Mouse (Mus musculus) cortical plate, adult 2 months (tissue): ENCODE measurements around the gene Gypa.

Source experiments
- CTCF ChIP-seq: fragments of 200-500 bp; IDR thresholded peaks from 2 replicates; pipeline ENCODE4 v1.5.1; 2011; ENCODE audit warnings: mild to moderate bottlenecking, control low read depth, low read length; ENCODE audit not compliant: insufficient read depth; ENCODE audit errors: extremely low read depth
- POLR2A ChIP-seq: fragments of 200-500 bp; IDR thresholded peaks from 2 replicates; pipeline ENCODE4 v1.6.1; 2011; ENCODE audit warnings: mild to moderate bottlenecking, low read length, control low read depth; ENCODE audit not compliant: insufficient read depth; ENCODE audit errors: extremely low read depth

- TF ChIP-seq POLR2A (no peak), CTCF (no peak)
Observed at GRCm38 (mm10) chr8:80500773-80501172, 7.2 kb downstream of the Gypa start.
